Mouse (Mus musculus) myocyte (in vitro differentiated cells): ENCODE results near the gene Lrrk1.

ENCODE experiments used
- CEBPB ChIP-seq: IDR thresholded peaks from 2 replicates; pipeline ENCODE4 v1.6.1; 2011; ENCODE audit warnings: mild to moderate bottlenecking, moderate library complexity; ENCODE audit not compliant: poor library complexity, insufficient read depth, severe bottlenecking
- MAX ChIP-seq: IDR thresholded peaks from one replicate; pipeline ENCODE4 v1.6.1; 2011; ENCODE audit warnings: low read depth, mild to moderate bottlenecking, control low read depth
- MYOG ChIP-seq, 3 experiments: IDR thresholded peaks; one replicate each; pipeline ENCODE4 v1.6.1; 2011; ENCODE audit warnings: control low read depth in 2 of 3, low read depth in 2 of 3, mild to moderate bottlenecking in 2 of 3; ENCODE audit not compliant: insufficient read length in 2 of 3, control insufficient read depth in 1 of 3, insufficient read depth in 1 of 3
- POLR2A ChIP-seq: IDR thresholded peaks from one replicate; pipeline ENCODE4 v1.6.1; 2011; ENCODE audit warnings: low read depth, mild to moderate bottlenecking, control low read depth, moderate library complexity; ENCODE audit not compliant: insufficient read length

DNA sequence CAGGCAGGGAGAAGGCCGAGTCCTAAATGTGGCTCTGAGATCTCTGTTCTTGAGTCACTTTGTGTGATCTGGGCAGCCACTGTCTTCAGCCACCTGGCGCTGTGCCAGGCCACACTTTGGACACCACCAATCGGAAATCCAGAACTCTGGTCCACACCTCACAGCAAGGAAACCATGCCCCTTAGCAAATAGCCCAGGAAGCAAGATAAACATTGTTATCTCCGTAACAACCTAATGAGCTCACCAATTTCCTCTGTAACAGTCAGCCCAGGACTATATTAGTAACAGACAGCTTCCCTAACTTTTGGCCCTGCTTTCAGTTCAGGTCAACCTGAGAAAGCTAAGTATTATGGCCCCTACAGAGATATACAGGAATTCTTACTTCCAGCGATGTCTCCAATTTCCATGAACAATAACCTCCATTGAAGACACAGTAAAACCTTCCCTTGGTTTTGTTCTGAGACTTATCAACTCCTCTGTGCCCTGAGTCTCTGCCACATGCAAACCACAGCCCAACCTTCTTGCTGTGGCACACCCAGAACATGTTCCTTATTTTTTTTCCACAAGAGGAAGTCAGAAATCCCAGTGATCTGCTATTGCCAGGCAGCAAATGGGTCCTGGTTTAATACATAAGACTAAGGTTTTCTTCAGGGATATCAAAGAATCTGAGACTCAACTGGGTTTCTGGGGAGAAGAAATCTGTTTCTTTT is 78.8 kb downstream of the Lrrk1 start:
- TF ChIP-seq POLR2A: no peak
- no peak for TF ChIP-seq MYOG (IDR thresholded peaks at IDR 0.05; ENCODE audit: control insufficient read depth in 1 of 3, insufficient read depth in 1 of 3, insufficient read length in 2 of 3, low read depth in 2 of 3)
- no peak for TF ChIP-seq CEBPB
- no peak for TF ChIP-seq MAX
